Mouse (Mus musculus) forebrain, embryonic 14.5 days (tissue): ENCODE measurements around the gene Lmna. TPM values are rescaled to one million over a fixed set of nuclear protein-coding genes. Genes with fewer than 3 reads are reported as not detected.

Experiments used
- ATAC-seq: fragments of 200-750 bp; cut with Nextera tagmentation; 2 replicates; pipeline ENCODE4 v1.8.0; 2017; ENCODE audit warnings: mild to moderate bottlenecking, moderate library complexity
- DNase-seq: peaks from one replicate; pipeline ENCODE4 v3.0.0-alpha.2; 2015; ENCODE audit warnings: low spot score
- H3K27ac ChIP-seq: fragments of 300-500 bp; sonication (generic); 2 replicates; pipeline ENCODE4 v1.5.1; 2014; ENCODE audit warnings: low read depth, mild to moderate bottlenecking, control low read depth, low read length, moderate library complexity
- H3K27me3 ChIP-seq: fragments of 300-500 bp; sonication (generic); replicated peaks from 2 replicates; pipeline ENCODE4 v1.6.1; 2014; ENCODE audit warnings: low read length, control low read depth, mixed read lengths; ENCODE audit not compliant: control insufficient read depth, insufficient read depth
- H3K36me3 ChIP-seq: fragments of 300-500 bp; sonication (generic); 2 replicates; pipeline ENCODE4 v1.6.1; 2014; ENCODE audit warnings: low read length, control low read depth; ENCODE audit not compliant: control insufficient read depth, insufficient read depth
- H3K4me1 ChIP-seq: fragments of 300-500 bp; sonication (generic); 2 replicates; pipeline ENCODE4 v1.6.1; 2014; ENCODE audit warnings: antibody characterized with exemption, low read length, control low read depth; ENCODE audit not compliant: control insufficient read depth, insufficient read depth
- H3K4me2 ChIP-seq: fragments of 300-500 bp; sonication (generic); 2 replicates; pipeline ENCODE4 v1.6.1; 2014; ENCODE audit warnings: mild to moderate bottlenecking, control low read depth, low read length
- H3K4me3 ChIP-seq: fragments of 300-500 bp; sonication (generic); 2 replicates; pipeline ENCODE4 v1.5.1; 2014; ENCODE audit warnings: low read depth, low read length, control low read depth
- H3K9ac ChIP-seq: fragments of 300-500 bp; sonication (generic); 2 replicates; pipeline ENCODE4 v1.6.1; 2014; ENCODE audit warnings: mild to moderate bottlenecking, low read length, control low read depth, moderate library complexity
- H3K9me3 ChIP-seq: fragments of 300-500 bp; sonication (generic); replicated peaks from 2 replicates; pipeline ENCODE4 v1.6.1; 2016; ENCODE audit warnings: low read length, control low read depth, mixed read lengths; ENCODE audit not compliant: control insufficient read depth
- WGBS: fragments of 180-500 bp; shearing (Covaris S2); extraction: QIAGEN DNeasy Blood & Tissue Kit; methylation state at CpG from one replicate; pipeline ENCODE4 v1.1.7; 2014; 5-methylcytosine and 5-hydroxymethylcytosine counted together
- polyA plus RNA-seq: library from polyadenylated mRNA; unstranded; fragments of >200 nt; fragmentation: Nextera tagmentation; extraction: Ambion mirVana; gene quantifications from 2 replicates; pipeline ENCODE4 v1.2.1, GENCODE M21; 2014

The Lmna gene
- polyA plus RNA-seq, 1 experiment from 2014 or later, result 18.0 TPM

GRCm38 (mm10) chr3:88541622-88542401 lies 32.1 kb upstream of the Lmna start:
- Histone ChIP-seq H3K27me3 (no peaks in the 10 kb centered on the region), H3K36me3 (peaks cover 42% of the 10 kb centered on the region), H3K27ac (peak overlapping the region; percentile 40; the same call in 1 of the 2 replicates), H3K4me2 (no peak overlapping the region), H3K9ac (no peak overlapping the region), H3K9me3 (no peaks in the 10 kb centered on the region), H3K4me3 (no peak overlapping the region), H3K4me1 (peaks cover 36% of the 10 kb centered on the region)
- ATAC-seq (peak; percentile 56), DNase-seq (peak; percentile 80)
- 49% methylated on average over 7 of the region's 7 CpGs for WGBS

- Histone ChIP-seq H3K27ac (peak overlapping the region; percentile 62), H3K27me3 (no peaks in the 10 kb centered on the region), H3K4me3 (0 out of 2 replicates have a peak overlapping the region, but pooled peaks have one; percentile 4), H3K36me3 (peaks cover 58% of the 10 kb centered on the region), H3K9me3 (no peaks in the 10 kb centered on the region), H3K9ac (peak overlapping the region; percentile 42; the same call in 1 of the 2 replicates), H3K4me2 (peak overlapping the region; percentile 12; the same call in 1 of the 2 replicates), H3K4me1 (peaks cover 48% of the 10 kb centered on the region)
- DNase-seq (no peak), ATAC-seq (no peak)
- WGBS, result 54% methylated on average over 5 of the region's 5 CpGs
Measured at GRCm38 (mm10) chr3:88540085-88540484, 30.3 kb upstream of the Lmna start.

- ATAC-seq, result no peak
- Histone ChIP-seq H3K9ac (peak overlapping the region; percentile 55; the same call in 1 of the 2 replicates), H3K4me2 (peak overlapping the region; percentile 17; the same call in 1 of the 2 replicates)
Measured at GRCm38 (mm10) chr3:88539397-88539796, 29.6 kb upstream of the Lmna start.

GRCm38 (mm10) chr3:88538271-88539145 lies 28.8 kb upstream of the Lmna start:
- Histone ChIP-seq H3K9ac (peak overlapping the region; percentile 51; the same call in 1 of the 2 replicates), H3K4me2 (peak overlapping the region; percentile 92), H3K27me3 (no peaks in the 10 kb centered on the region), H3K4me1 (peaks cover 55% of the 10 kb centered on the region), H3K4me3 (peak overlapping the region; percentile 8; the same call in 1 of the 2 replicates), H3K36me3 (peaks cover 67% of the 10 kb centered on the region), H3K9me3 (no peaks in the 10 kb centered on the region), H3K27ac (peak overlapping the region; percentile 73)
- no peak for DNase-seq
- ATAC-seq, result no peak
- WGBS, result 8% methylated on average over 9 of the region's 9 CpGs

More at GRCm38 (mm10) chr3:88539397-88539796, 29.6 kb upstream of the Lmna start:
- peaks cover 65% of the 10 kb centered on the region for H3K36me3 ChIP-seq
- H3K27ac ChIP-seq, result peak overlapping the region; percentile 46; the same call in 1 of the 2 replicates
- H3K4me3 ChIP-seq, result no peak overlapping the region
- DNase-seq, result peak; percentile 76
- WGBS, result under 1% methylated on average over 3 of the region's 3 CpGs
- peaks cover 55% of the 10 kb centered on the region for H3K4me1 ChIP-seq
- H3K27me3 ChIP-seq, result no peaks in the 10 kb centered on the region
- no peaks in the 10 kb centered on the region for H3K9me3 ChIP-seq

- WGBS, result 54% methylated on average over 6 of the region's 6 CpGs
Measured at GRCm38 (mm10) chr3:88537146-88537545, 27.4 kb upstream of the Lmna start.

GRCm38 (mm10) chr3:88536103-88536930 lies 26.6 kb upstream of the Lmna start:
- ATAC-seq (no peak), DNase-seq (peak; percentile 66)
- Histone ChIP-seq H3K9ac (peak overlapping the region; percentile 100), H3K27me3 (no peaks in the 10 kb centered on the region), H3K4me2 (peak overlapping the region; percentile 92), H3K4me3 (peak overlapping the region; percentile 86), H3K4me1 (peaks cover 51% of the 10 kb centered on the region), H3K36me3 (peaks cover 66% of the 10 kb centered on the region), H3K27ac (peak overlapping the region; percentile 69), H3K9me3 (no peaks in the 10 kb centered on the region)
- 4% methylated on average over 58 of the region's 64 CpGs for WGBS

More at GRCm38 (mm10) chr3:88537146-88537545, 27.4 kb upstream of the Lmna start:
- Histone ChIP-seq H3K9ac (peak overlapping the region; percentile 100), H3K27me3 (no peaks in the 10 kb centered on the region), H3K27ac (peak overlapping the region; percentile 69; the same call in 1 of the 2 replicates), H3K4me3 (peak overlapping the region; percentile 86), H3K4me2 (peak overlapping the region; percentile 92), H3K36me3 (peaks cover 67% of the 10 kb centered on the region), H3K9me3 (no peaks in the 10 kb centered on the region), H3K4me1 (peaks cover 55% of the 10 kb centered on the region)
- ATAC-seq (no peak), DNase-seq (no peak)

- Histone ChIP-seq H3K27ac (peak overlapping the region; percentile 99), H3K4me3 (peak overlapping the region; percentile 86), H3K4me1 (peaks cover 47% of the 10 kb centered on the region), H3K27me3 (no peaks in the 10 kb centered on the region), H3K9me3 (no peaks in the 10 kb centered on the region), H3K36me3 (peaks cover 58% of the 10 kb centered on the region), H3K9ac (peak overlapping the region; percentile 100), H3K4me2 (peak overlapping the region; percentile 92)
- WGBS, result 15% methylated on average over 4 of the region's 4 CpGs
- ATAC-seq (no peak), DNase-seq (no peak)
Measured at GRCm38 (mm10) chr3:88535527-88535926, 25.8 kb upstream of the Lmna start.

- 5% methylated on average over 3 of the region's 3 CpGs for WGBS
- ATAC-seq (no peak), DNase-seq (no peak)
- Histone ChIP-seq H3K4me2 (peak overlapping the region; percentile 92), H3K4me1 (peaks cover 46% of the 10 kb centered on the region), H3K9me3 (no peaks in the 10 kb centered on the region), H3K36me3 (peaks cover 53% of the 10 kb centered on the region), H3K27me3 (no peaks in the 10 kb centered on the region), H3K9ac (peak overlapping the region; percentile 100), H3K27ac (peak overlapping the region; percentile 99), H3K4me3 (peak overlapping the region; percentile 86)
Measured at GRCm38 (mm10) chr3:88535005-88535404, 25.2 kb upstream of the Lmna start.
